Mouse (Mus musculus) liver, postnatal 0 days (tissue): ENCODE measurements around the gene Fxyd2. TPM values are rescaled to one million over a fixed set of nuclear protein-coding genes. Genes with fewer than 3 reads are reported as not detected.

Experiments
- ATAC-seq: fragments of 200-750 bp; cut with Nextera tagmentation; 2 replicates; pipeline ENCODE4 v1.8.0; 2017; ENCODE audit warnings: mild to moderate bottlenecking, moderate library complexity
- DNase-seq: peaks from one replicate; pipeline ENCODE4 v3.0.0-alpha.2; 2016
- H3K27ac ChIP-seq: fragments of 300-500 bp; sonication (generic); 2 replicates; pipeline ENCODE4 v1.5.1; 2014; ENCODE audit warnings: antibody characterized with exemption, moderate library complexity, mild to moderate bottlenecking, low read depth
- H3K27me3 ChIP-seq: fragments of 300-500 bp; sonication (generic); 2 replicates; pipeline ENCODE4 v1.6.1; 2014; ENCODE audit warnings: low read length, control low read depth, mixed read lengths; ENCODE audit not compliant: insufficient read depth
- H3K36me3 ChIP-seq: fragments of 300-500 bp; sonication (generic); replicated peaks from 2 replicates; pipeline ENCODE4 v1.6.1; 2014; ENCODE audit warnings: mild to moderate bottlenecking, control low read depth, low read length, moderate library complexity, mixed read lengths; ENCODE audit not compliant: insufficient read depth
- H3K4me1 ChIP-seq: fragments of 300-500 bp; sonication (generic); 2 replicates; pipeline ENCODE4 v1.6.1; 2014; ENCODE audit warnings: antibody characterized with exemption, mild to moderate bottlenecking, control low read depth; ENCODE audit not compliant: insufficient read depth
- H3K4me2 ChIP-seq: fragments of 300-500 bp; sonication (generic); 2 replicates; pipeline ENCODE4 v1.6.1; 2014; ENCODE audit warnings: low read depth, mild to moderate bottlenecking, low read length, moderate library complexity, mixed read lengths
- H3K4me3 ChIP-seq: fragments of 300-500 bp; sonication (generic); 2 replicates; pipeline ENCODE4 v1.5.1; 2014; ENCODE audit warnings: low read depth, low read length
- H3K9ac ChIP-seq: fragments of 300-500 bp; sonication (generic); replicated peaks from 2 replicates; pipeline ENCODE4 v1.6.1; 2014; ENCODE audit warnings: mild to moderate bottlenecking, moderate library complexity
- H3K9me3 ChIP-seq: fragments of 300-500 bp; sonication (generic); 2 replicates; pipeline ENCODE4 v1.6.1; 2016; ENCODE audit warnings: mild to moderate bottlenecking, control low read depth, low read length, mixed read lengths
- CTCF ChIP-seq: sonication (generic); IDR thresholded peaks from 2 replicates; pipeline ENCODE4 v1.5.1; 2016; ENCODE audit warnings: antibody characterized with exemption, low read depth
- EP300 ChIP-seq: IDR thresholded peaks from 2 replicates; pipeline ENCODE4 v1.6.1; 2016; ENCODE audit warnings: antibody characterized with exemption, low read depth, mild to moderate bottlenecking
- WGBS: fragments of 180-500 bp; shearing (Covaris S2); extraction: QIAGEN DNeasy Blood & Tissue Kit; methylation state at CpG from one replicate; pipeline ENCODE4 v1.1.7; 2014; ENCODE audit not compliant: insufficient replicate concordance; 5-methylcytosine and 5-hydroxymethylcytosine counted together
- polyA plus RNA-seq: library from polyadenylated mRNA; unstranded; fragments of >200 nt; fragmentation: Nextera tagmentation; extraction: Ambion mirVana; gene quantifications from 2 replicates; pipeline ENCODE4 v1.2.1, GENCODE M21; 2015

Gene Fxyd2
- 0.65 and 1.3 TPM in 2 replicates for polyA plus RNA-seq

DNA sequence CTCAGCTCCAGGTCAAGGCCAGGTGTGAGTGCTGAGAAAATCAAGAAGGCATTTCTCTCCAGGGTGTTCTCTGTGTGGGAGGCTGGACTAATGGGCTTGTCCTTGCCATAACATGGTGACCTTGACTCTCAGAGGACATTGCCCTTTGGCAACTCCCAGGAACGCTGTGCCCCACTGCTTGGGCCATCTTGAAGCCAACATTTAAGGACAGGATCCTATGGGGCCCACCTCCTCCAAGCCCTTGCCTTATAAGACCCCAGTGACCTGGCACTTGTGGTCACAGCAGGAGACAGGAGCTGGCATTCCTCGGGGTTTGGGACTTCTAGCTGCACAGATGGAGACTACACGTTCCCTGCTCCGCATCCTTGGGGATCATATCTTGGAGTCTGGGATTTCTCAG lies at the start of gene Fxyd2:
Gene Fxyd2 (plus strand): TSS at position 236 of the 400 bp plus-strand sequence.
- H3K9me3 ChIP-seq: no peaks in the 10 kb centered on the region
- H3K4me1 ChIP-seq: no peaks in the 10 kb centered on the region
- H3K27ac ChIP-seq: no peak within 1 kb of the TSS
- DNase-seq: no peak
- no peak for ATAC-seq
- H3K27me3 ChIP-seq: peaks cover 5% of the 10 kb centered on the region; the same call in 1 of the 2 replicates
- no peak within 1 kb of the TSS for H3K4me3 ChIP-seq
- no peak for TF ChIP-seq CTCF
- no peaks in the 10 kb centered on the region for H3K36me3 ChIP-seq
- no peak within 1 kb of the TSS for H3K4me2 ChIP-seq
- H3K9ac ChIP-seq: no peak within 1 kb of the TSS
- 73% methylated on average over 4 of the region's 4 CpGs for WGBS

DNA sequence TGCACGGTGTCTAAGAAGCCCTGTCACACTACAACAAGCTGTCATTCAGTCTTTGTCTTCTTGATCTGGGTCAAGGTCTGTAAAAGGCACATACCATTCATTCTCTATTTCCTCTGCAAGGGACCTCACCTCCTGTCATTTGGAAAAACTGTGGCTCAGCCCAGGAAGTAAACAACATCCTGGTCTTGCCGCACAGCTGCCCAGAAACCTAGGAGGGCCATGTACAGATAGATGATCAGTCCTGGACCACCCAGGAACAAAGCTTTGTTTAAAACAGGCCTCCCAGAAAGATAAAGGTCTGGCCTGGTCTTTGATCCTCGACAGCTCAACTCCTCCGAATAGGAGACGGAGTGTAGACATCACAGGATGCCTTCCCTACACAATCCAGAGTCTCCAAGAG lies 49.6 kb upstream of the Fxyd2 start:
- no peak for ATAC-seq
- no peaks in the 10 kb centered on the region for H3K9me3 ChIP-seq
- 40% methylated on average over 5 of the region's 5 CpGs for WGBS

DNA sequence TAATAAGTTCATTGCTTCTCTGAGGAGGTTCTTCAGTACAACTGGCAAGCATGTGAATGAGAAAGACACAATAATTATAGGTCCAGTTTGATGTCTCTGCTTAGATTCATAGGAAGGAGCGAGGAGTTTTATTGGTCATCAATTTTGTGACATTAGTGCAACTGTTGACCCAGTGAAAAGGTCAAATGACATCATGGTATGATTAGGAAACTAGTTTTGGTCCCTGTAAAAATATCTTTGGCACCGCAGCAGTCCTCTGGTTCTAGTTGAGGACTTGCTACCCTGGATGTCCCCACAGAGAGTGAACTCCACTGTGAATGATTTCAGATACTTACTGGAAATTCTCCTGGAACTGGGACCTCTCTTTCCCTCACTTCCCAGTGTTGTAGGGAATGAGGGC lies 44.3 kb upstream of the Fxyd2 start:
- Histone ChIP-seq H3K27me3 (0 out of 2 replicates have a peak, but pooled peaks cover 3% of the 10 kb centered on the region), H3K9me3 (no peaks in the 10 kb centered on the region), H3K4me3 (no peak overlapping the region), H3K36me3 (no peaks in the 10 kb centered on the region), H3K9ac (no peak overlapping the region), H3K27ac (no peak overlapping the region), H3K4me2 (no peak overlapping the region), H3K4me1 (no peaks in the 10 kb centered on the region)
- no peak for TF ChIP-seq CTCF
- TF ChIP-seq EP300: no peak
- DNase-seq: no peak
- no peak for ATAC-seq
- WGBS: 69% methylated on average over 2 of the region's 2 CpGs

More for the DNA sequence above, 49.6 kb upstream of the Fxyd2 start:
- Histone ChIP-seq H3K4me1 (no peaks in the 10 kb centered on the region), H3K9ac (no peak overlapping the region), H3K4me3 (no peak overlapping the region), H3K27ac (no peak overlapping the region), H3K27me3 (0 out of 2 replicates have a peak, but pooled peaks cover 3% of the 10 kb centered on the region), H3K36me3 (no peaks in the 10 kb centered on the region), H3K4me2 (no peak overlapping the region)
- TF ChIP-seq EP300 (no peak), CTCF (no peak)
- no peak for DNase-seq

- ATAC-seq: no peak
- H3K9me3 ChIP-seq: no peaks in the 10 kb centered on the region
- DNase-seq: no peak
- H3K36me3 ChIP-seq: no peaks in the 10 kb centered on the region
- no peak overlapping the region for H3K9ac ChIP-seq
- no peak overlapping the region for H3K4me2 ChIP-seq
- H3K4me3 ChIP-seq: no peak overlapping the region
- TF ChIP-seq EP300: no peak
- TF ChIP-seq CTCF: no peak
- no peak overlapping the region for H3K27ac ChIP-seq
- 68% methylated on average over 7 of the region's 7 CpGs for WGBS
- no peaks in the 10 kb centered on the region for H3K4me1 ChIP-seq
- no peaks in the 10 kb centered on the region for H3K27me3 ChIP-seq
These were observed 41.1 kb upstream of the Fxyd2 start for GRCm38 (mm10) chr9:45358356-45358755.

DNA sequence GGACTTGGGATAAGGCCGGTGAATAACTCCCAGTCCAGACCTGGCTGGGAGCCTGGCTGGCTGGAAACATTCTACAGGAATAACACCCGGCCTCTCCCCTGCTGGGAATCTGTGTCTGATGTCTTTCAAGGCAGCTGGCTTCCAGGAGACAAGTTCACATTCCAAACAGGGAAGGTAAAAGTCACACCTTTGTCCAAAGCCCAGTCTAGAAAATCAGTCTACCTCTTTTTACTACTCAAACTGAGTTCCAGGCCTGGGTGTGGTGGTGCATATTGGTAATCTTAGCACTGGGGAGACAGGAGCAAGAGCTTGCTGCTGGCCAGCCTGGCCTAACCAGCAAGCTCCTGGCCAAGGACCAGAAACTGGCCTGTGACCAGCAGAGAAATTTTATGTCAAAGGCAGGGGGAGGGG lies 37.4 kb upstream of the Fxyd2 start:
- no peak for ATAC-seq
- no peak for TF ChIP-seq CTCF
- TF ChIP-seq EP300: no peak

GRCm38 (mm10) chr9:45363639-45364214 lies 35.7 kb upstream of the Fxyd2 start:
- TF ChIP-seq CTCF (no peak), EP300 (no peak)
- Histone ChIP-seq H3K9ac (no peak overlapping the region), H3K27me3 (0 out of 2 replicates have a peak, but pooled peaks cover 4% of the 10 kb centered on the region), H3K4me3 (no peak overlapping the region), H3K4me2 (no peak overlapping the region), H3K4me1 (no peaks in the 10 kb centered on the region), H3K36me3 (no peaks in the 10 kb centered on the region), H3K27ac (no peak overlapping the region), H3K9me3 (no peaks in the 10 kb centered on the region)
- 59% methylated on average over 7 of the region's 7 CpGs for whole genome bisulfite sequencing
- no peak for DNase-seq
- ATAC-seq: no peak

More for the DNA sequence above, 37.4 kb upstream of the Fxyd2 start:
- no peaks in the 10 kb centered on the region for H3K9me3 ChIP-seq
- H3K27me3 ChIP-seq: 0 out of 2 replicates have a peak, but pooled peaks cover 3% of the 10 kb centered on the region
- no peak overlapping the region for H3K9ac ChIP-seq
- no peaks in the 10 kb centered on the region for H3K36me3 ChIP-seq
- no peak overlapping the region for H3K4me3 ChIP-seq
- H3K4me1 ChIP-seq: no peaks in the 10 kb centered on the region
- WGBS: 58% methylated on average over 2 of the region's 2 CpGs
- H3K27ac ChIP-seq: no peak overlapping the region
- DNase-seq: no peak
- no peak overlapping the region for H3K4me2 ChIP-seq
